ENCODE assay signal across 10 mouse cellular contexts in the genomic region with DNA sequence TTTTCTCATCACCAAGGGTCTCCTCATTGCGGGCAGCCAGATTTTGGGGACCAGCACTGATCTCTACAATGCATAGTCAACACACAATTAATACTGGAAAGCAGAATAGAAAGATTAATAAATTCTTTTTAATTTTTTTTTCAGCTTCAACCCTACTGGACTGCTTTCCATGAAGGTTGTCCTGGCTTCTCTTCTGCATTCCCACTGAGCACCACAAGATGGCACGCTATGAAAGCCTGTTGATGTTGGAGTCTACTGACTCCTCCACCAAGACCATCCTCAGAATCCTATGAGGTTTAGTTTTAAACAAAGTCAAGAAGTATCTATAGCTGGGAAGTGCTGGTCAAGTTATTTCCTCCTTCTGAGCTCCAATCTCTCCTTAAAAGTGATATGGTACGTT. TPM values are rescaled to one million over a fixed set of nuclear protein-coding genes. Genes with fewer than 3 reads are reported as not detected.
DNase-seq lines count a peak whose midpoint lies in the region; ATAC-seq and TF ChIP-seq lines count a peak whose summit lies in the region.
"Not testable (repeated sequence)": the region's sequence is repeated elsewhere in the genome, so short reads cannot be mapped to it uniquely, and the experiment has no call there.
"Had no signal": no experiment of that assay in that cellular context is flagged by ENCODE, and none has a peak within 500 bp of the region (broad histone marks: within the 10 kb centered on the region; RNA-seq: fewer than 3 reads in every experiment).

No protein-coding gene starts in this region.

- TF ChIP-seq CTCF in cortical plate, adult 2 months (IDR thresholded peaks at IDR 0.05; ENCODE audit: extremely low read depth, insufficient read depth, low read length): 0 out of 2 replicates have a peak, but pooled peaks have one; percentile 30

- not testable (repeated sequence) for H3K4me2 ChIP-seq in limb, embryonic 11.5 days (ENCODE audit: low read depth, severe bottlenecking)

- H3K4me3 ChIP-seq in cortical plate, adult 2 months (ENCODE audit: insufficient read depth, low read length); limb, embryonic 11.5 days (ENCODE audit: low read depth, low read length): not testable (repeated sequence)

- not testable (repeated sequence) for H3K36me3 ChIP-seq in limb, embryonic 11.5 days (ENCODE audit: control insufficient read depth, insufficient read depth, low read length)

- not testable (repeated sequence) for TF ChIP-seq POLR2A in cortical plate, adult 2 months (IDR thresholded peaks at IDR 0.05; ENCODE audit: extremely low read depth, insufficient read depth, low read length)

- H3K9me3 ChIP-seq in limb, embryonic 11.5 days (ENCODE audit: control insufficient read depth, low read length): not testable (repeated sequence)

- H3K9ac ChIP-seq in limb, embryonic 11.5 days (ENCODE audit: low read length): not testable (repeated sequence)

- not testable (repeated sequence) for H3K27me3 ChIP-seq in limb, embryonic 11.5 days (ENCODE audit: control insufficient read depth, insufficient read depth, low read length)

- H3K27ac ChIP-seq in cortical plate, adult 2 months (ENCODE audit: insufficient read depth, low read length); limb, embryonic 11.5 days (replicated peaks; ENCODE audit: low read depth, low read length): not testable (repeated sequence)

- H3K4me1 ChIP-seq in cortical plate, adult 2 months (ENCODE audit: control insufficient read depth, insufficient read depth, low read length); limb, embryonic 11.5 days (ENCODE audit: control insufficient read depth, insufficient read depth, low read length): not testable (repeated sequence)

- WGBS in limb, embryonic 11.5 days: 38% methylated on average over 2 of the region's 3 CpGs

- peak; percentile 34 for DNase-seq in A20 (ENCODE audit: low read depth, low spot score)
- DNase-seq in adrenal gland, adult 2 months: peak; percentile 70
- peak; percentile 75 for DNase-seq in heart, adult 8-10 months (ENCODE audit: low spot score)
- peak; percentile 75 for DNase-seq in kidney, postnatal 14 days
- DNase-seq in limb, embryonic 11.5 days (ENCODE audit: low spot score): peak; percentile 20
- DNase-seq in spleen, postnatal 10 days (ENCODE audit: low spot score in 2 of 2): peak; percentile 54 to 81

- ATAC-seq in limb, embryonic 11.5 days (ENCODE audit: insufficient number of reproducible peaks, low FRiP score, low TSS enrichment, low read depth): not testable (repeated sequence)
- ATAC-seq in monocyte, adult 5-6 weeks (replicated peaks; ENCODE audit: insufficient number of reproducible peaks, low FRiP score, low TSS enrichment, poor library complexity, severe bottlenecking): 0 out of 2 replicates have a peak, but pooled peaks have one; percentile 67

RNA-seq across cellular contexts. Expression of a gene that starts 20.2 kb away (rescaled TPM):
- 1 to 10 TPM; 1.6 to 3.1 TPM for total RNA-seq in adrenal gland, adult 2 months (2021)
- polyA plus RNA-seq in adrenal gland, adult 2 months (2012; rRNA removed): 1.6 and 1.7 TPM in 2 replicates
- polyA plus RNA-seq in cortical plate, adult 2 months (2012; rRNA removed): 2.7 and 3.0 TPM in 2 replicates
- 1 to 10 TPM in 1 of 4 experiments, under 1 TPM in 1, not detected in 2; 0.52 to 2.9 TPM for total RNA-seq in heart, adult 8-10 months (2022)
- 0.31 TPM in 1 of 2 replicates, not detected in the other for polyA plus RNA-seq in limb, embryonic 11.5 days (2014; fragmentation: Nextera tagmentation; extraction: Ambion mirVana)
- total RNA-seq in monocyte, adult 5-6 weeks (2017): 467 to 840 TPM (median 592 TPM) in 3 replicates

RNA-seq across cellular contexts. Expression of a gene that starts 20.3 kb away (rescaled TPM):
- total RNA-seq in adrenal gland, adult 2 months (2021): not detected
- not detected in 2 replicates for polyA plus RNA-seq in adrenal gland, adult 2 months (2012; rRNA removed)
- polyA plus RNA-seq in cortical plate, adult 2 months (2012; rRNA removed): not detected in 2 replicates
- 1 to 10 TPM in 1 of 4 experiments, under 1 TPM in 1, not detected in 2; 0.44 to 2.5 TPM for total RNA-seq in heart, adult 8-10 months (2022)
- not detected in 2 replicates for polyA plus RNA-seq in limb, embryonic 11.5 days (2014; fragmentation: Nextera tagmentation; extraction: Ambion mirVana)
- 13.9 to 78.1 TPM (median 28.4 TPM) in 3 replicates for total RNA-seq in monocyte, adult 5-6 weeks (2017)
- polyA plus RNA-seq: lung, embryonic 15.5 days; stomach, embryonic 14.5 days had no signal

RNA-seq across cellular contexts. Expression of a gene that starts 31.6 kb away (rescaled TPM):
- 10 to 100 TPM; 33.2 to 35.1 TPM for total RNA-seq in adrenal gland, adult 2 months (2021)
- polyA plus RNA-seq in adrenal gland, adult 2 months (2012; rRNA removed): 1.5 and 1.8 TPM in 2 replicates
- polyA plus RNA-seq in cortical plate, adult 2 months (2012; rRNA removed): 10.6 and 14.3 TPM in 2 replicates
- 10 to 100 TPM; 14.6 to 25.6 (median 19.5) TPM for total RNA-seq in heart, adult 8-10 months (2022)
- 17.5 and 18.8 TPM in 2 replicates for polyA plus RNA-seq in limb, embryonic 11.5 days (2014; fragmentation: Nextera tagmentation; extraction: Ambion mirVana)
- total RNA-seq in monocyte, adult 5-6 weeks (2017): 53.0 to 88.2 TPM (median 78.6 TPM) in 3 replicates

Comparison
In these comparisons a context has a peak if more than half of its experiments do, and no peak if none do; other contexts are left out.
1. DNase-seq: peak in every context shown above with its lines; median percentile 75 in heart, adult 8-10 months; 75 in kidney, postnatal 14 days; 70 in adrenal gland, adult 2 months; 68 in spleen, postnatal 10 days; 34 in A20; 20 in limb, embryonic 11.5 days.
2. RNA of a gene that starts 20.2 kb away (total RNA-seq): 467 to 840 TPM in monocyte, adult 5-6 weeks; 1.6 to 3.1 TPM in adrenal gland, adult 2 months and 0.52 to 2.9 TPM in heart, adult 8-10 months; every median in the first group is over 100 times any median in the second.